Mouse (Mus musculus): ENCODE results near the gene Atxn7l1. TPM values are rescaled to one million over a fixed set of nuclear protein-coding genes. Genes with fewer than 3 reads are reported as not detected.
A peak's percentile ranks its signal among the peaks of the same experiment; 100 is the strongest.

Gene Atxn7l1
- polyA plus RNA-seq, 1 experiment: 47.8 TPM

DNA sequence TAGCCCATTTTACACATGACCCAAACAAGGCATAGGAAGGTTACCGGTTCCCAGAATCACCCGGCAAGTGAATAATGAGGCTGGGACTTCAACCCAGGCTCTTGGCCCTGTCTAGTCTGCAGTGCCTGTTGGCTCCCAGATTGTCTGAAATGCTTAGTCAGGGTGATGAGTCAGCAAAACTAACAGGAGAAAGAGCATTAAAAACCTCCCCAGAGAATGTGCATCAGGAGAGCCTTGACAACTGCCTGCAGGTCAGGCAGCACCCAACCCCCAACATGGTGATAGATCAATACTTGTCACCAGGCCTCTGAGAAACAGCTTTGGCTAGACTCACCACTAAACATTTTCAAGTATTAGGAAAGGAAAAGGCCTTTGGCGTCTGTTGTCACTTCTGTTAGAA is 222.1 kb downstream of the Atxn7l1 start:
- 78% methylated on average over 3 of the region's 3 CpGs for WGBS
- no peak for DNase-seq
- Histone ChIP-seq H3K4me1 (ENCODE audit: control insufficient read depth, insufficient read depth, low read length) (no peaks in the 10 kb centered on the region), H3K4me3 (replicated peaks; ENCODE audit: extremely low read depth, low read depth, low read length) (no peak overlapping the region)
- TF ChIP-seq POLR2A (IDR thresholded peaks at IDR 0.05; ENCODE audit: borderline replicate concordance, extremely low read depth, low read depth, low read length): no peak
- TF ChIP-seq CTCF (IDR thresholded peaks at IDR 0.05; ENCODE audit: insufficient read depth, low read length): no peak

DNA sequence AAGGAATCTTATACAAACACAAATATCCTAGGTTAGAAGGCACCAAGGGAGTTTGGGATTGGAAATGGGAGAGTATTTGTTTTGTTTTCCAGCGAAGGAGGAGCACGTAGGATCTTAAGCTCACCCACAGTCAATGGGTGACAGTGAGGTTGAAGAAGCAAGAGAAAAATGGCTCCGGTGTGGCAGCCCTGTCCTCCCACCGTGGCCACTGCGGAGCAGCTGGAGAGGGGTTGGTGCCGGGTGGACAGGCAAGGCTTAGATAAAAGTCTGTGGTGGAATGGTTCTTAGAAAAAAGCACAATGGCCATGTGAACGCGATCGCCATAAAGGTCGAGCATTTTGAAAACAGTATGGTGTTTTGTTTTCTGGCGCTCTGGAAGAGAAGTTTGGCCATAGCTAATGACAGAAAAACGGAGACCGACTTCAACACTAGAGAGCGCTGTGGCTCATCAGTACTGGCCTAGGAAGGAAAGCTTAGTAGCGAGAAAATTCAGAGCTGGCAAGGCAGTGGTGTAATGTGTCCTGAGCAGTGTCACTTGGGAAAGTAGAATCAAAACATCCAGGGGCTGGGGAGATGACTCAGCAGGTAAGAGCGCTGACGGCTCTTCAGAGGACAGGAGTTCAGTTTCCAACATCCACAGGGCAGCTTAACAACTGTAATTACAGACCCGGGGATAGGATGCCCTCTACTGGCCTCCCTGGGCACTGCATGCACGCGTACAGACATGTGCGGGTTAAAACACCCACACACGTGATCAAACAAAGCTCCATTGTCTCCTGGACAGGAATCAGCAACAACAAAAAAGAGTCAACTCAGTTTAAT is 232.3 kb downstream of the Atxn7l1 start:
- Histone ChIP-seq H3K4me3 (replicated peaks; ENCODE audit: extremely low read depth, low read depth, low read length) (no peak overlapping the region), H3K4me1 (ENCODE audit: control insufficient read depth, insufficient read depth, low read length) (no peaks in the 10 kb centered on the region)
- peak; percentile 64 for DNase-seq
- no peak for TF ChIP-seq POLR2A (IDR thresholded peaks at IDR 0.05; ENCODE audit: borderline replicate concordance, extremely low read depth, low read depth, low read length)
- peak; percentile 87 for TF ChIP-seq CTCF (IDR thresholded peaks at IDR 0.05; ENCODE audit: insufficient read depth, low read length)
- WGBS: 17% methylated on average over 22 of the region's 22 CpGs

GRCm38 (mm10) chr12:33388842-33389241 is 241.3 kb downstream of the Atxn7l1 start:
- TF ChIP-seq POLR2A (IDR thresholded peaks at IDR 0.05; ENCODE audit: borderline replicate concordance, extremely low read depth, low read depth, low read length) (no peak), CTCF (IDR thresholded peaks at IDR 0.05; ENCODE audit: insufficient read depth, low read length) (peak; percentile 95)
- 12% methylated on average over 5 of the region's 5 CpGs for WGBS
- DNase-seq: peak; percentile 50
- Histone ChIP-seq H3K4me3 (replicated peaks; ENCODE audit: extremely low read depth, low read depth, low read length) (no peak overlapping the region), H3K4me1 (ENCODE audit: control insufficient read depth, insufficient read depth, low read length) (no peaks in the 10 kb centered on the region)

GRCm38 (mm10) chr12:33390844-33391560 is 243.5 kb downstream of the Atxn7l1 start:
- Histone ChIP-seq H3K4me3 (replicated peaks; ENCODE audit: extremely low read depth, low read depth, low read length) (no peak overlapping the region), H3K4me1 (ENCODE audit: control insufficient read depth, insufficient read depth, low read length) (peaks cover 2% of the 10 kb centered on the region; the same call in 1 of the 2 replicates)
- DNase-seq: no peak
- WGBS: 24% methylated on average over 2 of the region's 2 CpGs
- TF ChIP-seq CTCF (IDR thresholded peaks at IDR 0.05; ENCODE audit: insufficient read depth, low read length): no peak
- no peak for TF ChIP-seq POLR2A (IDR thresholded peaks at IDR 0.05; ENCODE audit: borderline replicate concordance, extremely low read depth, low read depth, low read length)

- DNase-seq: no peak
- WGBS: 21% methylated on average over 24 of the region's 24 CpGs
- peaks cover 2% of the 10 kb centered on the region; the same call in 1 of the 2 replicates for H3K4me1 ChIP-seq (ENCODE audit: control insufficient read depth, insufficient read depth, low read length)
- no peak within 1 kb of the TSS for H3K4me3 ChIP-seq (replicated peaks; ENCODE audit: extremely low read depth, low read depth, low read length)
- TF ChIP-seq POLR2A (IDR thresholded peaks at IDR 0.05; ENCODE audit: borderline replicate concordance, extremely low read depth, low read depth, low read length): no peak
- no peak for TF ChIP-seq CTCF (IDR thresholded peaks at IDR 0.05; ENCODE audit: insufficient read depth, low read length)
These were observed 247.5 kb downstream of the Atxn7l1 start, which contains the start of gene Efcab10 for GRCm38 (mm10) chr12:33394804-33395623. Gene Efcab10 (plus strand): TSS chr12:33394854.

DNA sequence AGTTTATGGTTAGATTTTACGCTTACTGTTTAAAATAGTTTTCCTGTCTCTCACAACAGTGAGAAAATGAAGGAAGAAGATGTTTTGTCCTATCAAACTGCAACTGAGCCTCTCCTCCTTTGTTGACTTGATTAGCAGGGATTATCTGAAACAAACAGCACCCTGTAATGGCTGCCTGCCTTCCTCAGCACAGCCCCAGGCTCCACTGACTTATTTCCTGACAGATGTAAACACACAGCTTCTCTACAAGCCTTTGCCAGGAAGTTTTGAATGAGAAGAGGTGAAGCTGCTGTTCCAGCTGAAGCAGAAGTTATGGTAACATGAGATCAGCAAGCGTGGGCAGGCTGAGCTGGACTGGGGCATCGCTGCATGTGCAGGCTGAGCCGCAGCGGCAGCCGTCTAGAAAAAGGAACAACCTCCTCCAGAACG is 255.8 kb downstream of the Atxn7l1 start:
- TF ChIP-seq CTCF (IDR thresholded peaks at IDR 0.05; ENCODE audit: insufficient read depth, low read length): no peak
- TF ChIP-seq POLR2A (IDR thresholded peaks at IDR 0.05; ENCODE audit: borderline replicate concordance, extremely low read depth, low read depth, low read length): no peak
- WGBS: 15% methylated on average over 7 of the region's 7 CpGs
- Histone ChIP-seq H3K4me3 (replicated peaks; ENCODE audit: extremely low read depth, low read depth, low read length) (no peak overlapping the region), H3K4me1 (ENCODE audit: control insufficient read depth, insufficient read depth, low read length) (peaks cover 2% of the 10 kb centered on the region; the same call in 1 of the 2 replicates)
- DNase-seq: no peak

- WGBS: 58% methylated on average over 5 of the region's 5 CpGs
- H3K4me3 ChIP-seq (replicated peaks; ENCODE audit: extremely low read depth, low read depth, low read length): no peak overlapping the region
- TF ChIP-seq POLR2A (IDR thresholded peaks at IDR 0.05; ENCODE audit: borderline replicate concordance, extremely low read depth, low read depth, low read length) (no peak), CTCF (IDR thresholded peaks at IDR 0.05; ENCODE audit: insufficient read depth, low read length) (no peak)
- H3K4me1 ChIP-seq (ENCODE audit: control insufficient read depth, insufficient read depth, low read length): peaks cover 2% of the 10 kb centered on the region; the same call in 1 of the 2 replicates
- no peak for DNase-seq
These were observed 257.5 kb downstream of the Atxn7l1 start for GRCm38 (mm10) chr12:33404996-33405395.

DNA sequence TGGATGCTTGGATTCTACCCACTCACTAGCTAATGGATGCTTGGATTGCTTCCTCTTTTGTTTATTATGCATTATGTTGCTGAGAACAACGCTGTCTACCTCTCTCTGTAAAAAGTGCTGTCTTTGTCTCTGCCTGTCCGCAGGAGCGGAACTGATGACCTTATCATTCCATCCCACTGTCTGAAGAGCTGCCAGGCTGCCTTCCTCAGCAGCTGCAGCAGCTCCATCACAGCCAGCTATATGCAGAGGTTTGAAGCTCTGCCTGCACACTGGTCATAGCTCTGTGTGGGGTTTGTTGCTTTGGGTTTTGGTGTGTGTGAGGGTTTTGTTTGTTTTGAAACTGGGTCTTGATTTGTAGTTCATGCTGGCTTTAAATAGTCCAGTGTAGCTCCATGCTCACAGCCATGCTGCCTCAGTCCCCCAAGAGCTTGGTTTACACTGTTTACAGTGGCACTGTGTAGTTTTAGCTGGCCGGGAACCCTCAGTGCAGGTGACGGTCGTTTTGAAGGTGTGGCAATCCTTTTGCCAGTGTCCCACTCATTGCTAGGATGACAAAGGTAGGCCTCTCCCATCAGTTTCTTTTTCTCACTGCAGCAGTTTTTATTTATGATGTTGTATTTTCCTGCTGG is 258.0 kb downstream of the Atxn7l1 start:
- Histone ChIP-seq H3K4me3 (replicated peaks; ENCODE audit: extremely low read depth, low read depth, low read length) (no peak overlapping the region), H3K4me1 (ENCODE audit: control insufficient read depth, insufficient read depth, low read length) (peaks cover 2% of the 10 kb centered on the region; the same call in 1 of the 2 replicates)
- TF ChIP-seq POLR2A (IDR thresholded peaks at IDR 0.05; ENCODE audit: borderline replicate concordance, extremely low read depth, low read depth, low read length) (no peak), CTCF (IDR thresholded peaks at IDR 0.05; ENCODE audit: insufficient read depth, low read length) (no peak)
- no peak for DNase-seq
- WGBS: 26% methylated on average over 6 of the region's 6 CpGs

Data from lung, adult 2 months (tissue).